Mouse (Mus musculus): ENCODE measurements around the gene Pth1r. TPM values are rescaled to one million over a fixed set of nuclear protein-coding genes. Genes with fewer than 3 reads are reported as not detected.
A peak's percentile ranks its signal among the peaks of the same experiment; 100 is the strongest.
"Not testable (repeated sequence)": the region's sequence is repeated elsewhere in the genome, so short reads cannot be mapped to it uniquely, and the experiment has no call there.

The Pth1r gene
- polyA plus RNA-seq, 1 experiment from 2014 or later = 23.2 TPM

GRCm38 (mm10) chr9:110696427-110696826 is 50.5 kb downstream of the Pth1r start:
- H3K4me1 ChIP-seq (replicated peaks) = peaks cover 24% of the 10 kb centered on the region
- 93% methylated on average over 5 of the region's 5 CpGs for WGBS
- H3K4me3 ChIP-seq = no peak overlapping the region
- H3K36me3 ChIP-seq = peaks cover 11% of the 10 kb centered on the region
- no peaks in the 10 kb centered on the region for H3K9me3 ChIP-seq (replicated peaks)
- no peak overlapping the region for H3K4me2 ChIP-seq
- no peak for ATAC-seq (replicated peaks; ENCODE audit: insufficient number of reproducible peaks, insufficient read depth, low FRiP score, low read depth)
- H3K9ac ChIP-seq = no peak overlapping the region
- H3K27ac ChIP-seq = no peak overlapping the region
- H3K27me3 ChIP-seq = no peaks in the 10 kb centered on the region

GRCm38 (mm10) chr9:110695165-110695755 is 51.7 kb downstream of the Pth1r start:
- H3K4me2 ChIP-seq = no peak overlapping the region
- peaks cover 24% of the 10 kb centered on the region for H3K4me1 ChIP-seq (replicated peaks)
- WGBS = 64% methylated on average over 4 of the region's 4 CpGs
- H3K36me3 ChIP-seq = peaks cover 11% of the 10 kb centered on the region
- no peaks in the 10 kb centered on the region for H3K9me3 ChIP-seq (replicated peaks)
- H3K27me3 ChIP-seq = no peaks in the 10 kb centered on the region
- H3K27ac ChIP-seq = peak overlapping the region; percentile 42; the same call in 1 of the 2 replicates
- no peak overlapping the region for H3K9ac ChIP-seq
- no peak overlapping the region for H3K4me3 ChIP-seq
- no peak for ATAC-seq (replicated peaks; ENCODE audit: insufficient number of reproducible peaks, insufficient read depth, low FRiP score, low read depth)

GRCm38 (mm10) chr9:110689261-110689779 is 57.6 kb downstream of the Pth1r start:
- no peak for ATAC-seq (replicated peaks; ENCODE audit: insufficient number of reproducible peaks, insufficient read depth, low FRiP score, low read depth)
- Histone ChIP-seq H3K4me2 (no peak overlapping the region), H3K36me3 (peaks cover 11% of the 10 kb centered on the region), H3K9me3 (replicated peaks) (no peaks in the 10 kb centered on the region), H3K4me3 (no peak overlapping the region), H3K4me1 (replicated peaks) (peaks cover 38% of the 10 kb centered on the region), H3K9ac (no peak overlapping the region), H3K27me3 (no peaks in the 10 kb centered on the region), H3K27ac (no peak overlapping the region)
- WGBS = 83% methylated on average over 8 of the region's 8 CpGs

GRCm38 (mm10) chr9:110687846-110688245 is 59.1 kb downstream of the Pth1r start:
- no peak for ATAC-seq (replicated peaks; ENCODE audit: insufficient number of reproducible peaks, insufficient read depth, low FRiP score, low read depth)
- H3K4me3 ChIP-seq = no peak overlapping the region
- no peak overlapping the region for H3K9ac ChIP-seq
- WGBS = 82% methylated on average over 2 of the region's 2 CpGs
- no peaks in the 10 kb centered on the region for H3K9me3 ChIP-seq (replicated peaks)
- H3K4me1 ChIP-seq (replicated peaks) = peaks cover 53% of the 10 kb centered on the region
- H3K27me3 ChIP-seq = no peaks in the 10 kb centered on the region
- H3K4me2 ChIP-seq = no peak overlapping the region
- H3K36me3 ChIP-seq = peaks cover 4% of the 10 kb centered on the region
- H3K27ac ChIP-seq = no peak overlapping the region

- Histone ChIP-seq H3K4me2 (no peak overlapping the region), H3K4me3 (no peak overlapping the region), H3K9ac (no peak overlapping the region), H3K4me1 (replicated peaks) (peaks cover 59% of the 10 kb centered on the region), H3K27ac (no peak overlapping the region), H3K9me3 (replicated peaks) (no peaks in the 10 kb centered on the region), H3K36me3 (no peaks in the 10 kb centered on the region), H3K27me3 (no peaks in the 10 kb centered on the region)
- no peak for ATAC-seq (replicated peaks; ENCODE audit: insufficient number of reproducible peaks, insufficient read depth, low FRiP score, low read depth)
- 67% methylated on average over 5 of the region's 5 CpGs for WGBS
Measured at GRCm38 (mm10) chr9:110687061-110687460, 59.9 kb downstream of the Pth1r start.

GRCm38 (mm10) chr9:110686472-110686871 is 60.5 kb downstream of the Pth1r start:
- peaks cover 64% of the 10 kb centered on the region for H3K4me1 ChIP-seq (replicated peaks)
- no peaks in the 10 kb centered on the region for H3K9me3 ChIP-seq (replicated peaks)
- no peaks in the 10 kb centered on the region for H3K27me3 ChIP-seq
- no peak overlapping the region for H3K4me2 ChIP-seq
- ATAC-seq (replicated peaks; ENCODE audit: insufficient number of reproducible peaks, insufficient read depth, low FRiP score, low read depth) = no peak
- H3K36me3 ChIP-seq = no peaks in the 10 kb centered on the region
- H3K9ac ChIP-seq = peak overlapping the region; percentile 24; the same call in 1 of the 2 replicates
- 57% methylated on average over 3 of the region's 3 CpGs for WGBS
- peak overlapping the region; percentile 99 for H3K27ac ChIP-seq
- no peak overlapping the region for H3K4me3 ChIP-seq

- no peak for ATAC-seq (replicated peaks; ENCODE audit: insufficient number of reproducible peaks, insufficient read depth, low FRiP score, low read depth)
- Histone ChIP-seq H3K27ac (peak overlapping the region; percentile 99), H3K27me3 (no peaks in the 10 kb centered on the region), H3K4me3 (no peak overlapping the region), H3K4me2 (no peak overlapping the region), H3K36me3 (no peaks in the 10 kb centered on the region), H3K9me3 (replicated peaks) (no peaks in the 10 kb centered on the region), H3K9ac (no peak overlapping the region; the same call in 1 of the 2 replicates), H3K4me1 (replicated peaks) (peaks cover 64% of the 10 kb centered on the region)
- WGBS = 68% methylated on average over 5 of the region's 5 CpGs
Measured at GRCm38 (mm10) chr9:110685591-110685990, 61.4 kb downstream of the Pth1r start.

- H3K27ac ChIP-seq = peak overlapping the region; percentile 99
- H3K27me3 ChIP-seq = no peaks in the 10 kb centered on the region
- ATAC-seq (replicated peaks; ENCODE audit: insufficient number of reproducible peaks, insufficient read depth, low FRiP score, low read depth) = no peak
- H3K9ac ChIP-seq = peak overlapping the region; percentile 38; the same call in 1 of the 2 replicates
- H3K4me2 ChIP-seq = peak overlapping the region; percentile 50
- no peaks in the 10 kb centered on the region for H3K36me3 ChIP-seq
- WGBS = 84% methylated on average over 8 of the region's 8 CpGs
- H3K9me3 ChIP-seq (replicated peaks) = no peaks in the 10 kb centered on the region
- peaks cover 64% of the 10 kb centered on the region for H3K4me1 ChIP-seq (replicated peaks)
- no peak overlapping the region for H3K4me3 ChIP-seq
Measured at GRCm38 (mm10) chr9:110685187-110685586, 61.8 kb downstream of the Pth1r start.

GRCm38 (mm10) chr9:110684100-110684831 is 62.7 kb downstream of the Pth1r start:
- peak overlapping the region; percentile 19 for H3K4me3 ChIP-seq
- H3K36me3 ChIP-seq = no peaks in the 10 kb centered on the region
- ATAC-seq (replicated peaks; ENCODE audit: insufficient number of reproducible peaks, insufficient read depth, low FRiP score, low read depth) = peak; percentile 77
- H3K4me1 ChIP-seq (replicated peaks) = peaks cover 60% of the 10 kb centered on the region
- H3K9ac ChIP-seq = peak overlapping the region; percentile 38
- WGBS = 20% methylated on average over 6 of the region's 6 CpGs
- no peaks in the 10 kb centered on the region for H3K27me3 ChIP-seq
- H3K4me2 ChIP-seq = peak overlapping the region; percentile 50
- H3K9me3 ChIP-seq (replicated peaks) = no peaks in the 10 kb centered on the region
- peak overlapping the region; percentile 99 for H3K27ac ChIP-seq

- Histone ChIP-seq H3K4me1 (replicated peaks) (peaks cover 59% of the 10 kb centered on the region), H3K27me3 (no peaks in the 10 kb centered on the region), H3K36me3 (no peaks in the 10 kb centered on the region), H3K9me3 (replicated peaks) (no peaks in the 10 kb centered on the region), H3K27ac (peak overlapping the region; percentile 99), H3K9ac (peak overlapping the region; percentile 49), H3K4me3 (peak overlapping the region; percentile 19; the same call in 1 of the 2 replicates), H3K4me2 (peak overlapping the region; percentile 50)
- 22% methylated on average over 4 of the region's 4 CpGs for WGBS
- ATAC-seq (replicated peaks; ENCODE audit: insufficient number of reproducible peaks, insufficient read depth, low FRiP score, low read depth) = peak; percentile 84
Measured at GRCm38 (mm10) chr9:110683574-110684099, 63.3 kb downstream of the Pth1r start.

GRCm38 (mm10) chr9:110682697-110683096 is 64.2 kb downstream of the Pth1r start:
- ATAC-seq (replicated peaks; ENCODE audit: insufficient number of reproducible peaks, insufficient read depth, low FRiP score, low read depth); H3K9me3 ChIP-seq (replicated peaks); H3K27me3 ChIP-seq; H3K4me2 ChIP-seq; H3K4me3 ChIP-seq; H3K36me3 ChIP-seq; H3K9ac ChIP-seq: not testable (repeated sequence)
- Histone ChIP-seq H3K4me1 (replicated peaks) (peaks cover 68% of the 10 kb centered on the region), H3K27ac (peak overlapping the region; percentile 99)
- WGBS = 78% methylated on average over 3 of the region's 3 CpGs

Measured in heart, embryonic 15.5 days (tissue).